Mouse (Mus musculus) right cerebral cortex, postnatal 14 days (tissue): Measurements from ENCODE around the gene Tfr2.

Source experiments
- DNase-seq: peaks from one replicate; pipeline ENCODE4 v3.0.0; 2022

Tfr2 gene

GRCm38 (mm10) chr5:137539291-137539801 is 30.3 kb upstream of the Tfr2 start:
- DNase-seq, result peak; percentile 50

- DNase-seq, result no peak
Observed at GRCm38 (mm10) chr5:137540991-137541390, 28.6 kb upstream of the Tfr2 start.

GRCm38 (mm10) chr5:137541768-137542540 is 27.7 kb upstream of the Tfr2 start:
- no peak for DNase-seq

- no peak for DNase-seq
Observed at GRCm38 (mm10) chr5:137544926-137545325, 24.7 kb upstream of the Tfr2 start.

GRCm38 (mm10) chr5:137545596-137545995 is 24.0 kb upstream of the Tfr2 start:
- DNase-seq, result no peak

GRCm38 (mm10) chr5:137549840-137550239 is 19.8 kb upstream of the Tfr2 start:
- no peak for DNase-seq

- no peak for DNase-seq
Observed at GRCm38 (mm10) chr5:137551119-137551518, 18.5 kb upstream of the Tfr2 start.

- DNase-seq, result no peak
Observed at GRCm38 (mm10) chr5:137553000-137553399, 16.6 kb upstream of the Tfr2 start.

GRCm38 (mm10) chr5:137553411-137553837 is 16.2 kb upstream of the Tfr2 start, which contains the start of gene Actl6b:
Gene Actl6b (plus strand): TSS chr5:137553517.
- peak; percentile 93 for DNase-seq

- no peak for DNase-seq
Observed at GRCm38 (mm10) chr5:137553898-137554297, 15.7 kb upstream of the Tfr2 start.

GRCm38 (mm10) chr5:137561556-137561955 is 8.1 kb upstream of the Tfr2 start:
- DNase-seq, result no peak

- DNase-seq, result no peak
Observed at GRCm38 (mm10) chr5:137562965-137563364, 6.7 kb upstream of the Tfr2 start.

GRCm38 (mm10) chr5:137565744-137566143 is 3.9 kb upstream of the Tfr2 start:
- DNase-seq, result no peak

GRCm38 (mm10) chr5:137566416-137566815 is 3.2 kb upstream of the Tfr2 start:
- no peak for DNase-seq

GRCm38 (mm10) chr5:137568223-137568798 is 1.3 kb upstream of the Tfr2 start:
- no peak for DNase-seq

- no peak for DNase-seq
Observed at GRCm38 (mm10) chr5:137569031-137569430, 609 bp upstream of the Tfr2 start.

- no peak for DNase-seq
Observed at GRCm38 (mm10) chr5:137570181-137570580, 541 bp downstream of the Tfr2 start.

GRCm38 (mm10) chr5:137570691-137571586 is 1.3 kb downstream of the Tfr2 start:
- DNase-seq, result no peak

GRCm38 (mm10) chr5:137574470-137574901 is 4.8 kb downstream of the Tfr2 start:
- peak; percentile 45 for DNase-seq

GRCm38 (mm10) chr5:137580246-137580645 is 10.6 kb downstream of the Tfr2 start:
- no peak for DNase-seq

- DNase-seq, result no peak
Observed at GRCm38 (mm10) chr5:137582702-137583101, 13.1 kb downstream of the Tfr2 start.

- peak; percentile 73 for DNase-seq
Observed at GRCm38 (mm10) chr5:137583670-137584169, 14.1 kb downstream of the Tfr2 start.

- DNase-seq, result peak; percentile 76
Observed at GRCm38 (mm10) chr5:137584976-137585375, 15.3 kb downstream of the Tfr2 start.
